Mouse (Mus musculus) testis, adult 2 months (tissue): ENCODE data around the gene Sumo3. TPM values are rescaled to one million over a fixed set of nuclear protein-coding genes. Genes with fewer than 3 reads are reported as not detected.

ENCODE experiments used
- H3K27ac ChIP-seq: fragments of 200-500 bp; 2 replicates; pipeline ENCODE4 v1.5.1; 2012; ENCODE audit warnings: low read depth, low read length; ENCODE audit not compliant: control insufficient read depth, insufficient read depth
- H3K27me3 ChIP-seq: fragments of 200-500 bp; 2 replicates; pipeline ENCODE4 v1.6.1; 2012; ENCODE audit warnings: mild to moderate bottlenecking, low read length, moderate library complexity; ENCODE audit not compliant: control insufficient read depth, insufficient read depth
- H3K36me3 ChIP-seq: fragments of 200-500 bp; 2 replicates; pipeline ENCODE4 v1.6.1; 2012; ENCODE audit warnings: mild to moderate bottlenecking, low read length; ENCODE audit not compliant: control insufficient read depth, insufficient read depth
- H3K4me1 ChIP-seq: fragments of 200-500 bp; 2 replicates; pipeline ENCODE4 v1.6.1; 2012; ENCODE audit warnings: low read length; ENCODE audit not compliant: control insufficient read depth, insufficient read depth
- H3K4me3 ChIP-seq: fragments of 200-500 bp; 2 replicates; pipeline ENCODE4 v1.5.1; 2012; ENCODE audit warnings: low read depth, mild to moderate bottlenecking, low read length, moderate library complexity, mixed read lengths; ENCODE audit not compliant: control insufficient read depth
- CTCF ChIP-seq: fragments of 200-500 bp; IDR thresholded peaks from 2 replicates; pipeline ENCODE4 v1.5.1; 2012; ENCODE audit warnings: low read depth, mild to moderate bottlenecking, inconsistent platforms, low read length, moderate library complexity; ENCODE audit not compliant: control insufficient read depth, insufficient read depth, insufficient replicate concordance
- POLR2A ChIP-seq: fragments of 200-500 bp; IDR thresholded peaks from 2 replicates; pipeline ENCODE4 v1.6.1; 2012; ENCODE audit warnings: low read depth, mild to moderate bottlenecking, inconsistent platforms, low read length, moderate library complexity; ENCODE audit not compliant: control insufficient read depth
- polyA plus RNA-seq: library from polyadenylated mRNA; depleted of rRNA; stranded (reverse); fragments of >200 nt; gene quantifications from 2 replicates; pipeline ENCODE4 v1.2.3, GENCODE M21; 2012

The Sumo3 gene
- polyA plus RNA-seq, 1 experiment = 83.1 TPM

- Histone ChIP-seq H3K4me3 (no peak overlapping the region), H3K27ac (no peak overlapping the region), H3K27me3 (no peaks in the 10 kb centered on the region), H3K36me3 (no peaks in the 10 kb centered on the region; the same call in none of the 2 replicates), H3K4me1 (no peaks in the 10 kb centered on the region)
- no peak for TF ChIP-seq CTCF
- no peak for TF ChIP-seq POLR2A
These were observed 33.1 kb downstream of the Sumo3 start for GRCm38 (mm10) chr10:77638956-77639355.

GRCm38 (mm10) chr10:77643160-77643559, 37.3 kb downstream of the Sumo3 start:
- Histone ChIP-seq H3K4me1 (no peaks in the 10 kb centered on the region), H3K36me3 (no peaks in the 10 kb centered on the region; the same call in none of the 2 replicates), H3K27me3 (no peaks in the 10 kb centered on the region), H3K4me3 (no peak overlapping the region), H3K27ac (no peak overlapping the region)
- no peak for TF ChIP-seq CTCF
- no peak for TF ChIP-seq POLR2A

GRCm38 (mm10) chr10:77645571-77645970, 39.7 kb downstream of the Sumo3 start:
- Histone ChIP-seq H3K4me3 (no peak overlapping the region), H3K36me3 (no peaks in the 10 kb centered on the region; the same call in none of the 2 replicates), H3K27ac (no peak overlapping the region), H3K27me3 (no peaks in the 10 kb centered on the region), H3K4me1 (no peaks in the 10 kb centered on the region; the same call in 1 of the 2 replicates)
- TF ChIP-seq CTCF (no peak), POLR2A (no peak)

- TF ChIP-seq CTCF = no peak
- TF ChIP-seq POLR2A = no peak
- Histone ChIP-seq H3K27me3 (no peaks in the 10 kb centered on the region), H3K4me1 (no peaks in the 10 kb centered on the region; the same call in 1 of the 2 replicates), H3K27ac (no peak overlapping the region), H3K36me3 (no peaks in the 10 kb centered on the region), H3K4me3 (no peak overlapping the region)
These were observed 41.6 kb downstream of the Sumo3 start for GRCm38 (mm10) chr10:77647461-77647860.

GRCm38 (mm10) chr10:77647901-77648300, 42.0 kb downstream of the Sumo3 start:
- Histone ChIP-seq H3K27me3 (no peaks in the 10 kb centered on the region), H3K4me3 (no peak overlapping the region), H3K27ac (no peak overlapping the region), H3K4me1 (no peaks in the 10 kb centered on the region; the same call in 1 of the 2 replicates), H3K36me3 (no peaks in the 10 kb centered on the region)
- TF ChIP-seq CTCF (no peak), POLR2A (no peak)

- peaks cover 6% of the 10 kb centered on the region for H3K4me1 ChIP-seq
- H3K27ac ChIP-seq = no peak overlapping the region
- no peaks in the 10 kb centered on the region for H3K36me3 ChIP-seq
- TF ChIP-seq CTCF (no peak), POLR2A (no peak)
- H3K27me3 ChIP-seq = no peaks in the 10 kb centered on the region
- H3K4me3 ChIP-seq = no peak overlapping the region
These were observed 46.1 kb downstream of the Sumo3 start for GRCm38 (mm10) chr10:77652046-77652445.

GRCm38 (mm10) chr10:77658286-77658994, 52.5 kb downstream of the Sumo3 start:
- Histone ChIP-seq H3K4me3 (no peak overlapping the region), H3K27me3 (no peaks in the 10 kb centered on the region)
- TF ChIP-seq POLR2A = no peak
- no peak for TF ChIP-seq CTCF

More at GRCm38 (mm10) chr10:77658286-77658994, 52.5 kb downstream of the Sumo3 start:
- Histone ChIP-seq H3K27ac (no peak overlapping the region), H3K4me1 (peaks cover 6% of the 10 kb centered on the region), H3K36me3 (no peaks in the 10 kb centered on the region)
